Mouse (Mus musculus): Measurements from ENCODE around the gene Gpn2. TPM values are rescaled to one million over a fixed set of nuclear protein-coding genes. Genes with fewer than 3 reads are reported as not detected.

Gpn2 gene
- polyA plus RNA-seq, 1 experiment from 2014 or later = 17.1 TPM

- Histone ChIP-seq H3K27ac (ENCODE audit: low read length) (peak overlapping the region; percentile 47; the same call in 1 of the 2 replicates), H3K9me3 (ENCODE audit: control insufficient read depth, low read length) (no peaks in the 10 kb centered on the region), H3K4me2 (ENCODE audit: low read depth, low read length) (no peak overlapping the region), H3K36me3 (ENCODE audit: control insufficient read depth, insufficient read depth, low read length) (peaks cover 7% of the 10 kb centered on the region), H3K4me3 (ENCODE audit: low read length) (no peak overlapping the region), H3K27me3 (replicated peaks; ENCODE audit: control insufficient read depth, insufficient read depth, low read length) (no peaks in the 10 kb centered on the region), H3K9ac (ENCODE audit: low read depth, low read length) (no peak overlapping the region), H3K4me1 (ENCODE audit: control insufficient read depth, insufficient read depth, low read length) (no peaks in the 10 kb centered on the region)
- 73% methylated on average over 11 of the region's 11 CpGs for WGBS
- ATAC-seq = no peak
These were observed 41.5 kb downstream of the Gpn2 start for GRCm38 (mm10) chr4:133625621-133626071.

DNA sequence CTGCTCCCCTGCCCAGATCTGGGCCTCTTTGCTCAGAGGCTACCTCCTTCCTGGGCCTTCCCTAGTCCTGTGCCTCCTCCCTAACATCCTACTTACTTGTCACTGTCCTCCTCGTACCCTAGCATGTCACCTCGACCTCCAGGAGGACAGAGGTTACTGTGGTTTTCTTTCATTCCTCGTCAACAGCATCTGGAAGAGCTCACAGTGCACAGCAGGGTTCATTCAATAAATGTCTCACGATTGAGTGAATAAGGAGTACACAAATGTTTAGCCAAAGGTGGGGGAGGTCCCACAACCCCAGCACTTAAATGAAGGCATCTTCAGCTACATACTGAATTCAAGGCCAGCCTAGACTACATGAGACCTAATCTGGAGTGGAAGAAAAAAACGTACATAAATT lies 42.1 kb downstream of the Gpn2 start:
- Histone ChIP-seq H3K9me3 (ENCODE audit: control insufficient read depth, low read length) (no peaks in the 10 kb centered on the region), H3K27me3 (replicated peaks; ENCODE audit: control insufficient read depth, insufficient read depth, low read length) (no peaks in the 10 kb centered on the region), H3K4me3 (ENCODE audit: low read length) (no peak overlapping the region), H3K9ac (ENCODE audit: low read depth, low read length) (no peak overlapping the region), H3K4me1 (ENCODE audit: control insufficient read depth, insufficient read depth, low read length) (peaks cover under 1% of the 10 kb centered on the region), H3K27ac (ENCODE audit: low read length) (no peak overlapping the region), H3K4me2 (ENCODE audit: low read depth, low read length) (no peak overlapping the region), H3K36me3 (ENCODE audit: control insufficient read depth, insufficient read depth, low read length) (peaks cover 7% of the 10 kb centered on the region)
- WGBS = 67% methylated on average over 5 of the region's 5 CpGs
- no peak for ATAC-seq

- Histone ChIP-seq H3K36me3 (ENCODE audit: control insufficient read depth, insufficient read depth, low read length) (peaks cover 7% of the 10 kb centered on the region), H3K4me2 (ENCODE audit: low read depth, low read length) (no peak overlapping the region), H3K4me1 (ENCODE audit: control insufficient read depth, insufficient read depth, low read length) (peaks cover 5% of the 10 kb centered on the region), H3K9me3 (ENCODE audit: control insufficient read depth, low read length) (no peaks in the 10 kb centered on the region), H3K27ac (ENCODE audit: low read length) (no peak overlapping the region), H3K4me3 (ENCODE audit: low read length) (no peak overlapping the region), H3K9ac (ENCODE audit: low read depth, low read length) (peak overlapping the region; percentile 18; the same call in 1 of the 2 replicates), H3K27me3 (replicated peaks; ENCODE audit: control insufficient read depth, insufficient read depth, low read length) (no peaks in the 10 kb centered on the region)
- no peak for ATAC-seq
- WGBS = 93% methylated on average over 9 of the region's 9 CpGs
These were observed 42.5 kb downstream of the Gpn2 start for GRCm38 (mm10) chr4:133626621-133627020.

DNA sequence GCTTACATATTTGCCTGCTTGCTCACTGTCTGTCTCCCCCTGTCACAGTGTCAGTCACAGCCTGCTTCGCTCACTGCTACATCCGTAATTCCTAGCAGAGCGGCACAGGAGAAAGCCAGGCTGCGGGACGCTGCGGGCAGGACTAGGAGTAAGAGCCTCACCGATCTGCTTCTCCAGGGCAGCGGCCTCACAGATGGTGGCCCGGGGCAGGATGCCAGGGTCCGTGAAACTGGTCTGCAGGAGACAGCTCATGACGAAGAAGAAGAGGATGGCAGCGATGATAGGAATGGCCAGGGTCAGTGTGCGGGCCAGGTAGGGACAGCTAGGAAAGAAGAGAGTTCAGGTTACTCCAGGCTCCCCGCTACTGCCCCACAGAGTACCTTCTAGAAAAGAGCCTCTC lies 42.9 kb downstream of the Gpn2 start:
- peaks cover 7% of the 10 kb centered on the region for H3K36me3 ChIP-seq (ENCODE audit: control insufficient read depth, insufficient read depth, low read length)
- H3K9ac ChIP-seq (ENCODE audit: low read depth, low read length) = peak overlapping the region; percentile 18; the same call in 1 of the 2 replicates
- H3K4me3 ChIP-seq (ENCODE audit: low read length) = no peak overlapping the region
- no peaks in the 10 kb centered on the region for H3K27me3 ChIP-seq (replicated peaks; ENCODE audit: control insufficient read depth, insufficient read depth, low read length)
- ATAC-seq = no peak
- no peaks in the 10 kb centered on the region for H3K9me3 ChIP-seq (ENCODE audit: control insufficient read depth, low read length)
- 93% methylated on average over 14 of the region's 14 CpGs for WGBS
- H3K27ac ChIP-seq (ENCODE audit: low read length) = no peak overlapping the region
- H3K4me1 ChIP-seq (ENCODE audit: control insufficient read depth, insufficient read depth, low read length) = peaks cover 9% of the 10 kb centered on the region
- no peak overlapping the region for H3K4me2 ChIP-seq (ENCODE audit: low read depth, low read length)

DNA sequence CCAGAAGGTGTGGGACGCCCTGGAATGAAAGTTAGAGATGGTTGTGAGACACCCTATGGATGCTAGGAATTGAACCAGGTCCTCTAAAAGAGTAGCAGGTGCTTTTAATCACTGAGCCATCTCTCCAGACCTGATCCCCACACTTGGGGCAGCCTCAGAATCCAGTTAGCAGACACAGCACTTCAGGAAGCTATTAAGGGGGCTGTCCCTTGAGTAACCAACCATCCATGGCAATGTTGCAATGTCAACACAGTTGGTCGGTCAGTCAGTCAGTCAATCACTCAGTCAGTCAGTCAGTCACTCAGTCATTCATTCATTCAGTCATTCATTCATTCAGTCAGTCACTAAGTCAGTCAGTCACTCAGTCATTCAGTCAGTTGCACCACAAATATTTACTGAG lies 44.4 kb downstream of the Gpn2 start:
- no peak overlapping the region for H3K27ac ChIP-seq (ENCODE audit: low read length)
- no peak overlapping the region for H3K4me2 ChIP-seq (ENCODE audit: low read depth, low read length)
- H3K27me3 ChIP-seq (replicated peaks; ENCODE audit: control insufficient read depth, insufficient read depth, low read length) = no peaks in the 10 kb centered on the region
- no peak for ATAC-seq
- H3K9me3 ChIP-seq (ENCODE audit: control insufficient read depth, low read length) = no peaks in the 10 kb centered on the region
- H3K36me3 ChIP-seq (ENCODE audit: control insufficient read depth, insufficient read depth, low read length) = peaks cover 7% of the 10 kb centered on the region
- H3K4me3 ChIP-seq (ENCODE audit: low read length) = no peak overlapping the region
- H3K9ac ChIP-seq (ENCODE audit: low read depth, low read length) = no peak overlapping the region
- peaks cover 16% of the 10 kb centered on the region for H3K4me1 ChIP-seq (ENCODE audit: control insufficient read depth, insufficient read depth, low read length)
- 82% methylated on average over 2 of the region's 2 CpGs for WGBS

- H3K9me3 ChIP-seq (ENCODE audit: control insufficient read depth, low read length) = no peaks in the 10 kb centered on the region
- H3K36me3 ChIP-seq (ENCODE audit: control insufficient read depth, insufficient read depth, low read length) = peaks cover 7% of the 10 kb centered on the region
- H3K27me3 ChIP-seq (replicated peaks; ENCODE audit: control insufficient read depth, insufficient read depth, low read length) = no peaks in the 10 kb centered on the region
- no peak overlapping the region for H3K4me3 ChIP-seq (ENCODE audit: low read length)
- no peak overlapping the region for H3K9ac ChIP-seq (ENCODE audit: low read depth, low read length)
- H3K4me2 ChIP-seq (ENCODE audit: low read depth, low read length) = no peak overlapping the region
- H3K4me1 ChIP-seq (ENCODE audit: control insufficient read depth, insufficient read depth, low read length) = peaks cover 22% of the 10 kb centered on the region
- no peak overlapping the region for H3K27ac ChIP-seq (ENCODE audit: low read length)
- 77% methylated on average over 7 of the region's 7 CpGs for WGBS
- ATAC-seq = no peak
These were observed 45.0 kb downstream of the Gpn2 start for GRCm38 (mm10) chr4:133629191-133629590.

DNA sequence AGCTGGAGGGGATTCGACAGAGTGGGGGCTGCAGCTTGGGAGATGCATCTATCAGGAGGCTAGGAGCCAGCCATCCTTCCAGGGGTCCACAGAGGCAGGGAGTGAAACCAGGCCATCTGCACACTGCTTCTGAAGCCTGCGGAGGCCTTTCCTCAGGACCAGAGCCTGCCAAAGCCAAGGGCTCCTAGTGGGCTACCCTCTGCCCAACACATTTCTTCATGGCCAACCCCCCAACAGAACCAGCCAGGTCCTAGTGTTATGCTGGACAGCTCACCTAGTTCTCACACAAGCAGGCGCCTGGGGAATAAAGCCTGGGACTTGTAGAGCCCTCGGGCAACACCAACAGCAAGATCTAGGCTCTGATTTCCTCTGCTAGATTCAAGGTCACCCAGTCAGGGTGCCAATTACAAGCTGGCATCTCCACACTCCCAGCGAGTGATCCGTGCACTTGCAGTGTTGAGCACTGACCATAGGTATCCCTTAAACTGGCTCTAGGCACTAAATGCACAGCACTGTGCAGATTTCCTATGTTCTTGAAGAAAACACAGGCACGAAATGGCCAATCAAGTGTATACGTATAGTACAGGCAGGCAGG lies 46.3 kb downstream of the Gpn2 start:
- Histone ChIP-seq H3K27me3 (replicated peaks; ENCODE audit: control insufficient read depth, insufficient read depth, low read length) (no peaks in the 10 kb centered on the region), H3K36me3 (ENCODE audit: control insufficient read depth, insufficient read depth, low read length) (peaks cover 6% of the 10 kb centered on the region), H3K4me3 (ENCODE audit: low read length) (no peak overlapping the region), H3K4me1 (ENCODE audit: control insufficient read depth, insufficient read depth, low read length) (peaks cover 22% of the 10 kb centered on the region), H3K9me3 (ENCODE audit: control insufficient read depth, low read length) (no peaks in the 10 kb centered on the region), H3K27ac (ENCODE audit: low read length) (no peak overlapping the region), H3K4me2 (ENCODE audit: low read depth, low read length) (no peak overlapping the region), H3K9ac (ENCODE audit: low read depth, low read length) (no peak overlapping the region)
- 87% methylated on average over 8 of the region's 8 CpGs for WGBS
- no peak for ATAC-seq

DNA sequence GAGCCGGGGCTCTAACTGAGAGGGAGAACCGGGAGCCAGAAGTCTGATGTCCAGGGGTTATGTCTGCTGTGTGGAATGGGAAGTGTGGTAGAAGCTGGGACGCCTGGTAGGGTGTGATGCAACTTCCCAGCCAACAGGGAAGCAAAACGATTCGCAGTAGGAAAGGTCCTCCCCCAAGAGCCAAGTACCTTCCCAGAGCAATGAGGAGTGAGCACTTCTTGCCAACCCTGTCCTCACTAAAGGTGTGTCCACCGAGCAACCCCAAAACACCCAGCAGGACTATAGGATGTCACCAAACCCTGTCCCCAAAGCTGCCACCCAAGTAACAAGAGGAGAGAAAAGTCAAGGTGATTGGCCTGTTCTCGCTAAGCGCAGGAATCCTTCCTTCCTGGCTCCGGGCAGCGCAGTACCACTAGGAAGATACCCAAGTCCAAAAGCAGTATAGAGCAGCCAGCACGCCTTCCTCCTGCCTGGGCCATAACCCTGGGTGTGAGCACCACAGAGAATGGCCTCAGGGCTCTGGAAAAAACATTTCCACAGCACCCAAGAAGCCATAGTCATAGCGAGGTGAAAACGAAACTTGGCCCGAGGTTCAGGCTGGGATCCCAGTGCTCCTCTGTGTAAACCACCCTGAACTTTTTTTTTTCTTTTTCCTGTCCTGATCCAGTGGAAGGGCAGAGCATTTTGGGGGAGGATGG lies 47.1 kb downstream of the Gpn2 start:
- no peak for ATAC-seq
- H3K4me2 ChIP-seq (ENCODE audit: low read depth, low read length) = 0 out of 2 replicates have a peak overlapping the region, but pooled peaks have one; percentile 3
- 71% methylated on average over 14 of the region's 14 CpGs for WGBS
- no peak overlapping the region for H3K27ac ChIP-seq (ENCODE audit: low read length)
- H3K4me3 ChIP-seq (ENCODE audit: low read length) = 0 out of 2 replicates have a peak overlapping the region, but pooled peaks have one; percentile 0
- H3K27me3 ChIP-seq (replicated peaks; ENCODE audit: control insufficient read depth, insufficient read depth, low read length) = no peaks in the 10 kb centered on the region
- H3K4me1 ChIP-seq (ENCODE audit: control insufficient read depth, insufficient read depth, low read length) = peaks cover 22% of the 10 kb centered on the region
- H3K9me3 ChIP-seq (ENCODE audit: control insufficient read depth, low read length) = no peaks in the 10 kb centered on the region
- peak overlapping the region; percentile 3; the same call in 1 of the 2 replicates for H3K9ac ChIP-seq (ENCODE audit: low read depth, low read length)
- peaks cover 4% of the 10 kb centered on the region; the same call in 1 of the 2 replicates for H3K36me3 ChIP-seq (ENCODE audit: control insufficient read depth, insufficient read depth, low read length)

DNA sequence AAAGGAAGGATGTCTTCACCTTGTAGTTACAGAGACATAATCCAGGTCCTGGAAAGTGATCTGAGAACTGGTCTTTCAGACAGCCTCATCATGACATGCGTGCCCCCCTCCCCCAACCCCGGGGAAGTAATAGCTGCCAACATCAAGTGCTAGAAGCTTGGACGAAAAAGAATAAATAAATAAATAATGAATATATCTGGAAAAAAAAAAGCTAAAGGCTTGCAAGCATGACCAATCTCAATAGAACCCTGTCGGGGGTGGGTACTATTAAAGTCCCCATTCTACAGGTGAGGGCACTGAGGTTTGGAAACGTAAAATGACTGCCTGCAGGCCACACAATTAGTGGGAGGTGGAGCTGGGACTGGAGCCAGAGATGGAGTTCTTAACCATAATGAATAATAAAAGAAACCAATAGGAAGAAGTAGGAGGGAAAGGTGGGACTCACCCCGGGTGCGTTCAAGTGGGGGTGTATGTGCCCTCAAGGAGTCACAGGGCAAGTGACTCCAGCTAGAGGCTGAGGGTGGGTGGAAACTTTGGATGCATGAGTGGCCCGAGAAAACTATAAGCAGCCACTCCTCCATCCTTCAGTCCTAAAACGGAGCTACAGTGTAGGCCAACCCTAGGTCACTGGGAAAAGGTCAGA lies 47.7 kb downstream of the Gpn2 start:
- H3K4me3 ChIP-seq (ENCODE audit: low read length) = peak overlapping the region; percentile 86
- peak overlapping the region; percentile 96 for H3K9ac ChIP-seq (ENCODE audit: low read depth, low read length)
- ATAC-seq = no peak
- H3K4me2 ChIP-seq (ENCODE audit: low read depth, low read length) = peak overlapping the region; percentile 97
- H3K36me3 ChIP-seq (ENCODE audit: control insufficient read depth, insufficient read depth, low read length) = peaks cover 3% of the 10 kb centered on the region; the same call in 1 of the 2 replicates
- no peaks in the 10 kb centered on the region for H3K9me3 ChIP-seq (ENCODE audit: control insufficient read depth, low read length)
- H3K27me3 ChIP-seq (replicated peaks; ENCODE audit: control insufficient read depth, insufficient read depth, low read length) = no peaks in the 10 kb centered on the region
- H3K27ac ChIP-seq (ENCODE audit: low read length) = peak overlapping the region; percentile 76; the same call in 1 of the 2 replicates
- H3K4me1 ChIP-seq (ENCODE audit: control insufficient read depth, insufficient read depth, low read length) = peaks cover 22% of the 10 kb centered on the region
- 42% methylated on average over 9 of the region's 9 CpGs for WGBS

Measured in intestine, embryonic 16.5 days (tissue).